Mouse (Mus musculus) megakaryocyte-erythroid progenitor cell, adult 5-6 weeks (primary cell): ENCODE data around the gene Tle3. TPM values are rescaled to one million over a fixed set of nuclear protein-coding genes. Genes with fewer than 3 reads are reported as not detected.

Experiments used
- ATAC-seq: replicated peaks from 2 replicates; pipeline ENCODE4 v1.8.0; 2016; ENCODE audit warnings: mild to moderate bottlenecking, inconsistent platforms; ENCODE audit not compliant: severe bottlenecking, poor library complexity, low FRiP score, low TSS enrichment
- total RNA-seq, 2 experiments: library from RNA; stranded (forward) in 1 of 2; stranded (reverse) in 1 of 2; fragments of 200-1000, 215-1000 nt in 1 of 2; fragments of >200 nt in 1 of 2; fragmentation: Nextera tagmentation in 1 of 2; gene quantifications; 2 replicates each; pipeline ENCODE4 v1.2.3; 2014 to 2017

The Tle3 gene
- total RNA-seq, 2 experiments from 2014 or later: 26.7 to 57.0 TPM

- no peak for ATAC-seq
These were observed 79.9 kb downstream of the Tle3 start for GRCm38 (mm10) chr9:61452081-61452480.

- no peak for ATAC-seq
These were observed 83.7 kb downstream of the Tle3 start for GRCm38 (mm10) chr9:61455861-61456261.

- no peak for ATAC-seq
These were observed 84.4 kb downstream of the Tle3 start for GRCm38 (mm10) chr9:61456441-61457161.

- no peak for ATAC-seq
These were observed 85.0 kb downstream of the Tle3 start for GRCm38 (mm10) chr9:61457162-61457523.

- no peak for ATAC-seq
These were observed 89.7 kb downstream of the Tle3 start for GRCm38 (mm10) chr9:61461859-61462258.

- ATAC-seq: no peak
These were observed 95.3 kb downstream of the Tle3 start for GRCm38 (mm10) chr9:61467436-61467835.
